In genomic region chr1:85949085-85949684, GRCm38 (mm10) we compare ENCODE assay signal across 21 mouse cellular contexts. TPM values are rescaled to one million over a fixed set of nuclear protein-coding genes. Genes with fewer than 3 reads are reported as not detected.
"Had no signal": no experiment of that assay in that cellular context is flagged by ENCODE, and none has a peak within 500 bp of the region (broad histone marks: within the 10 kb centered on the region; RNA-seq: fewer than 3 reads in every experiment).

No protein-coding gene starts in this region.

- H3K4me2 ChIP-seq: lung, embryonic 14.5 days; midbrain, embryonic 12.5 days; neural tube, embryonic 13.5 days; neural tube, embryonic 15.5 days had no signal

- H3K9me3 ChIP-seq: midbrain, embryonic 10.5 days; neural tube, embryonic 13.5 days; neural tube, embryonic 15.5 days had no signal

- H3K27me3 ChIP-seq: midbrain, embryonic 12.5 days; neural tube, embryonic 13.5 days; neural tube, embryonic 15.5 days had no signal

- H3K4me1 ChIP-seq: midbrain, embryonic 10.5 days; midbrain, embryonic 12.5 days; neural tube, embryonic 13.5 days; neural tube, embryonic 15.5 days had no signal

- H3K4me3 ChIP-seq: midbrain, embryonic 10.5 days; midbrain, embryonic 12.5 days; myocyte; neural tube, embryonic 13.5 days; neural tube, embryonic 15.5 days had no signal

- H3K27ac ChIP-seq: midbrain, embryonic 10.5 days; midbrain, embryonic 12.5 days; neural tube, embryonic 13.5 days; neural tube, embryonic 15.5 days had no signal

- ATAC-seq: midbrain, embryonic 16.5 days had no signal

- DNase-seq: lung, adult 18-20 months; lung, embryonic 14.5 days; lung, postnatal 10 days; lung, postnatal 4 days; midbrain, embryonic 14.5 days; right cerebral cortex, postnatal 14 days; spleen, adult 18-20 months; thymus, adult 18-20 months; thymus, postnatal 14 days; thymus, postnatal 4 days had no signal

- H3K36me3 ChIP-seq: midbrain, embryonic 10.5 days; midbrain, embryonic 12.5 days; neural tube, embryonic 13.5 days; neural tube, embryonic 15.5 days had no signal

- H3K9ac ChIP-seq: lung, embryonic 14.5 days; midbrain, embryonic 12.5 days; neural tube, embryonic 13.5 days; neural tube, embryonic 15.5 days had no signal

RNA-seq across cellular contexts. Expression of gene Gpr55, which starts 11.6 kb away (rescaled TPM):
- total RNA-seq: megakaryocyte-erythroid progenitor cell, adult 5-6 weeks had no signal
- polyA plus RNA-seq: lung, embryonic 14.5 days; lung, embryonic 16.5 days; midbrain, embryonic 10.5 days; myocyte; neural tube, embryonic 11.5 days; neural tube, embryonic 13.5 days; stomach, embryonic 14.5 days had no signal

RNA-seq across cellular contexts. Expression of gene 4933407L21Rik, which starts 20.9 kb away (rescaled TPM):
- total RNA-seq: megakaryocyte-erythroid progenitor cell, adult 5-6 weeks had no signal
- polyA plus RNA-seq: liver, embryonic 16.5 days; lung, embryonic 14.5 days; myocyte; neural tube, embryonic 11.5 days had no signal
